In genomic region chr11:58225655-58226054, GRCm38 (mm10) we compare ENCODE assay signal across 8 mouse cellular contexts. TPM values are rescaled to one million over a fixed set of nuclear protein-coding genes. Genes with fewer than 3 reads are reported as not detected.
DNase-seq lines count a peak whose midpoint lies in the region; ATAC-seq lines count a peak whose summit lies in the region.

No protein-coding gene starts in this region.

- no peak overlapping the region for H3K27ac ChIP-seq in heart, embryonic 12.5 days (ENCODE audit: poor library complexity, severe bottlenecking)
- H3K27ac ChIP-seq in liver, embryonic 16.5 days (ENCODE audit: low read length) = no peak overlapping the region

- no peaks in the 10 kb centered on the region for H3K36me3 ChIP-seq in heart, embryonic 12.5 days
- no peaks in the 10 kb centered on the region for H3K36me3 ChIP-seq in liver, embryonic 16.5 days (ENCODE audit: control insufficient read depth, insufficient read depth)

- H3K9me3 ChIP-seq in heart, embryonic 12.5 days (replicated peaks) = no peaks in the 10 kb centered on the region
- no peaks in the 10 kb centered on the region for H3K9me3 ChIP-seq in liver, embryonic 16.5 days (replicated peaks; ENCODE audit: control insufficient read depth, low read length)

- 5% methylated on average over 5 of the region's 5 CpGs for WGBS in heart, embryonic 12.5 days
- 11% methylated on average over 5 of the region's 5 CpGs for WGBS in liver, embryonic 16.5 days (ENCODE audit: insufficient replicate concordance)

- peak; percentile 41 for ATAC-seq in heart, embryonic 12.5 days (ENCODE audit: insufficient number of reproducible peaks, low FRiP score)
- peak; percentile 59 for ATAC-seq in liver, embryonic 16.5 days (ENCODE audit: low read depth)

- peak overlapping the region; percentile 8; the same call in 1 of the 2 replicates for H3K4me2 ChIP-seq in heart, embryonic 12.5 days
- H3K4me2 ChIP-seq in liver, embryonic 16.5 days (ENCODE audit: low read depth, low read length) = peak overlapping the region; percentile 39; the same call in 1 of the 2 replicates

- no peak overlapping the region for H3K4me3 ChIP-seq in heart, embryonic 12.5 days
- no peak overlapping the region for H3K4me3 ChIP-seq in liver, embryonic 16.5 days (ENCODE audit: low read depth, low read length)

- H3K4me1 ChIP-seq in heart, embryonic 12.5 days (replicated peaks) = peaks cover 16% of the 10 kb centered on the region
- peaks cover 9% of the 10 kb centered on the region for H3K4me1 ChIP-seq in liver, embryonic 16.5 days (ENCODE audit: control insufficient read depth, low read depth, low read length)

- H3K9ac ChIP-seq in heart, embryonic 12.5 days = no peak overlapping the region
- no peak overlapping the region for H3K9ac ChIP-seq in liver, embryonic 16.5 days (ENCODE audit: low read depth, low read length)

- H3K27me3 ChIP-seq in heart, embryonic 12.5 days (replicated peaks) = 0 out of 2 replicates have a peak, but pooled peaks cover 4% of the 10 kb centered on the region
- no peaks in the 10 kb centered on the region for H3K27me3 ChIP-seq in liver, embryonic 16.5 days (ENCODE audit: control insufficient read depth, insufficient read depth, low read depth, low read length)

- peak; percentile 70 to 78 for DNase-seq in CD8-positive naive resting alpha-beta T cell, adult 2 months (ENCODE audit: low read depth in 2 of 2, low spot score in 2 of 2)
- peak; percentile 79 for DNase-seq in adrenal gland, adult 2 months
- peak; percentile 68 for DNase-seq in embryo, embryonic 11.5 days (ENCODE audit: low read depth, low spot score)
- peak; percentile 77 to 86 for DNase-seq in kidney, postnatal 36 days
- peak; percentile 45 for DNase-seq in retina, postnatal 7 days (ENCODE audit: low read depth, low spot score)
- peak; percentile 83 for DNase-seq in thymus, postnatal 4 days

RNA-seq across cellular contexts. Expression of gene Irgm2, which starts 26.2 kb away (rescaled TPM):
- 10 to 100 TPM; 11.3 to 14.5 TPM for total RNA-seq in adrenal gland, adult 2 months (2021)
- polyA plus RNA-seq in adrenal gland, adult 2 months (2012; rRNA removed) = 8.5 and 12.6 TPM in 2 replicates
- polyA plus RNA-seq in heart, embryonic 12.5 days (2016; fragmentation: Nextera tagmentation; extraction: Ambion mirVana) = 2.8 and 3.7 TPM in 2 replicates
- polyA plus RNA-seq in liver, embryonic 16.5 days (2015; fragmentation: Nextera tagmentation; extraction: Ambion mirVana) = 5.5 and 6.8 TPM in 2 replicates

RNA-seq across cellular contexts. Expression of gene Igtp, which starts 26.3 kb away (rescaled TPM):
- 10 to 100 TPM; 18.2 to 22.0 TPM for total RNA-seq in adrenal gland, adult 2 months (2021)
- 8.6 and 10.2 TPM in 2 replicates for polyA plus RNA-seq in adrenal gland, adult 2 months (2012; rRNA removed)
- polyA plus RNA-seq in heart, embryonic 12.5 days (2016; fragmentation: Nextera tagmentation; extraction: Ambion mirVana) = 3.7 and 3.9 TPM in 2 replicates
- polyA plus RNA-seq in liver, embryonic 16.5 days (2015; fragmentation: Nextera tagmentation; extraction: Ambion mirVana) = 7.7 and 9.6 TPM in 2 replicates

RNA-seq across cellular contexts. Expression of gene 4930438A08Rik, which starts 48.9 kb away (rescaled TPM):
- total RNA-seq in adrenal gland, adult 2 months (2021) = not detected
- 0.06 TPM in 1 of 2 replicates, not detected in the other for polyA plus RNA-seq in adrenal gland, adult 2 months (2012; rRNA removed)
- not detected in 2 replicates for polyA plus RNA-seq in heart, embryonic 12.5 days (2016; fragmentation: Nextera tagmentation; extraction: Ambion mirVana)
- 2.5 and 3.2 TPM in 2 replicates for polyA plus RNA-seq in liver, embryonic 16.5 days (2015; fragmentation: Nextera tagmentation; extraction: Ambion mirVana)

RNA-seq across cellular contexts. Expression of gene Mrpl22, which starts 54.2 kb away (rescaled TPM):
- total RNA-seq in adrenal gland, adult 2 months (2021) = 10 to 100 TPM; 83.9 to 89.2 TPM
- polyA plus RNA-seq in adrenal gland, adult 2 months (2012; rRNA removed) = 25.2 and 33.4 TPM in 2 replicates
- polyA plus RNA-seq in heart, embryonic 12.5 days (2016; fragmentation: Nextera tagmentation; extraction: Ambion mirVana) = 102 and 109 TPM in 2 replicates
- polyA plus RNA-seq in liver, embryonic 16.5 days (2015; fragmentation: Nextera tagmentation; extraction: Ambion mirVana) = 74.9 and 83.3 TPM in 2 replicates

RNA-seq across cellular contexts. Expression of gene Gemin5, which starts 57.3 kb away (rescaled TPM):
- total RNA-seq in adrenal gland, adult 2 months (2021) = 10 to 100 TPM; 21.2 to 21.4 TPM
- 8.4 and 9.1 TPM in 2 replicates for polyA plus RNA-seq in adrenal gland, adult 2 months (2012; rRNA removed)
- polyA plus RNA-seq in heart, embryonic 12.5 days (2016; fragmentation: Nextera tagmentation; extraction: Ambion mirVana) = 14.9 and 16.5 TPM in 2 replicates
- polyA plus RNA-seq in liver, embryonic 16.5 days (2015; fragmentation: Nextera tagmentation; extraction: Ambion mirVana) = 7.2 and 7.4 TPM in 2 replicates
